Mouse (Mus musculus): ENCODE results near the gene Cks2. TPM values are rescaled to one million over a fixed set of nuclear protein-coding genes. Genes with fewer than 3 reads are reported as not detected.

Gene Cks2
- total RNA-seq, 1 experiment: 188 TPM

- Histone ChIP-seq H3K4me3 (ENCODE audit: insufficient read depth in 1 of 2, low read depth in 1 of 2, low read length in 2 of 2, poor library complexity in 1 of 2, severe bottlenecking in 1 of 2) (no peak overlapping the region), H3K27ac (ENCODE audit: insufficient read depth, low read depth, low read length, poor library complexity, severe bottlenecking) (no peak overlapping the region), H3K36me3 (ENCODE audit: control insufficient read depth, insufficient read depth, low read length, poor library complexity, severe bottlenecking) (no peaks in the 10 kb centered on the region), H3K4me1 (ENCODE audit: control insufficient read depth in 2 of 2, insufficient read depth in 2 of 2, low read length in 2 of 2, poor library complexity in 1 of 2) (peaks cover 2% of the 10 kb centered on the region in 2 experiments; a peak in 1 of 4 replicates), H3K9me3 (ENCODE audit: control insufficient read depth, insufficient read depth, low read depth, low read length) (no peaks in the 10 kb centered on the region), H3K9ac (ENCODE audit: insufficient read depth, low read depth, low read length, poor library complexity, severe bottlenecking) (no peak overlapping the region)
- DNase-seq (ENCODE audit: low read depth, low spot score): no peak
- in situ Hi-C loops (cut with MboI; ENCODE audit: low sequenced_read_pairs in 2 of 2, unreplicated experiment in 2 of 2): no loop called here
- no peak for TF ChIP-seq HCFC1 (IDR thresholded peaks at IDR 0.05; ENCODE audit: borderline replicate concordance, insufficient read depth, low read length)
- TF ChIP-seq MAFK (IDR thresholded peaks at IDR 0.05; ENCODE audit: insufficient read depth, low read depth, low read length): no peak
- no peak for TF ChIP-seq CHD2 (IDR thresholded peaks at IDR 0.05; ENCODE audit: low read depth, low read length)
- TF ChIP-seq ZC3H11A (IDR thresholded peaks at IDR 0.05; ENCODE audit: borderline replicate concordance, low read depth, low read length): no peak
- no peak for TF ChIP-seq ZNF384 (IDR thresholded peaks at IDR 0.05; ENCODE audit: low read depth, low read length)
Observed at GRCm38 (mm10) chr13:51638958-51639357, 6.1 kb upstream of the Cks2 start.

DNA sequence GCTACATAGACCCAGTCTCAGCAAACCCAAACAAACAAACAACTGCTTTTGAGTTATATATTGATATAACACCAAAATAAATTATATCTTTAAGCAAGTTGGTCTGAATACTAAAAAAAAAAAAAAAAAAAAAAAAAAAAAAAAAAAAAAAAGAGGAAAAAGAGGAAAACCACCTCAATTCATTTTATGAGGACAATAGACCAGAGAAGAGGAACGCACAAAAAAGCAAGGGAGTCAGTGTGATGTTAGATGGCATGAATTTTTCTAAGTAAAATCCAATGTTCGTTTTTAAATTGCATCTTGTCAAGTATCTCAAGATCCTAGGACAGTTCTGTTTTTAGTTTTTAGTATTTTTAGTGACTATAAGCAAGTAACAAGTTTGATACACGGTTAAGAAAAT, 3.6 kb upstream of the Cks2 start:
- DNase-seq (ENCODE audit: low read depth, low spot score): no peak
- no peak for TF ChIP-seq HCFC1 (IDR thresholded peaks at IDR 0.05; ENCODE audit: borderline replicate concordance, insufficient read depth, low read length)
- TF ChIP-seq ZNF384 (IDR thresholded peaks at IDR 0.05; ENCODE audit: low read depth, low read length): peak; percentile 72; the same call in 1 of the 2 replicates
- TF ChIP-seq CHD2 (IDR thresholded peaks at IDR 0.05; ENCODE audit: low read depth, low read length): no peak
- TF ChIP-seq ZC3H11A (IDR thresholded peaks at IDR 0.05; ENCODE audit: borderline replicate concordance, low read depth, low read length): no peak
- TF ChIP-seq MAFK (IDR thresholded peaks at IDR 0.05; ENCODE audit: insufficient read depth, low read depth, low read length): no peak
- Histone ChIP-seq H3K27ac (ENCODE audit: insufficient read depth, low read depth, low read length, poor library complexity, severe bottlenecking) (no peak overlapping the region), H3K4me3 (ENCODE audit: insufficient read depth in 1 of 2, low read depth in 1 of 2, low read length in 2 of 2, poor library complexity in 1 of 2, severe bottlenecking in 1 of 2) (no peak overlapping the region), H3K36me3 (ENCODE audit: control insufficient read depth, insufficient read depth, low read length, poor library complexity, severe bottlenecking) (no peaks in the 10 kb centered on the region), H3K4me1 (ENCODE audit: control insufficient read depth in 2 of 2, insufficient read depth in 2 of 2, low read length in 2 of 2, poor library complexity in 1 of 2) (peaks cover 2% of the 10 kb centered on the region in 2 experiments; a peak in 1 of 4 replicates), H3K9ac (ENCODE audit: insufficient read depth, low read depth, low read length, poor library complexity, severe bottlenecking) (no peak overlapping the region), H3K9me3 (ENCODE audit: control insufficient read depth, insufficient read depth, low read depth, low read length) (no peaks in the 10 kb centered on the region)
- in situ Hi-C loops (cut with MboI; ENCODE audit: low sequenced_read_pairs in 2 of 2, unreplicated experiment in 2 of 2): no loop called here

DNA sequence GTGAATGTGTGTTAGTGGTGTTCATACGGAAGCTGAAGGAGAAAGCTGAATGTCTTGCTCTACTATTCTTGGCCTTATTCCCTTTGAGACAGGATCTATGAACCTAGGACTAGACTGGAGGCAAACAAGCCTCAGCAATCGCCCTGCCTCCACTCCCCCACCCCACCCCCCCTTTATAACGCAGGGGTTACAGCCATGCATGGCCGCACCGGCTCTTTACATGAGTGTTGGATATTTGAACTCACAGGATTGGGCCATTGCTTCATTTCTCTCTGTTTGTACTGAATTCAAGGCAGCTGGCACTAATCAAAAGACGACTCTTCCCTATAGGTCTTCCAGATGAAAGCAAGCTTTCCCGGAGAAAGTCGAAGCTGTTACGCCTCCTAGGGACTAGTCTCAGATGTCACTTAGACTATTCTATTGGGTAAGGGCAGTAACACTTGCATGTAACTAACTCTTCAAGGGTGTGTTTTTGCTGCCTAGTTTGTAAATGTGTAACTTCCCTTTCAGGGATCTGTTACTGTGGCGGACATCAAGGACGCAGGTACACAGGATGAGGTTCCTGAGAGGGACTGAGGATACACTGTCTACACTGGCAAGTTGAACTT, 2.8 kb upstream of the Cks2 start:
- DNase-seq (ENCODE audit: low read depth, low spot score): no peak
- Histone ChIP-seq H3K9me3 (ENCODE audit: control insufficient read depth, insufficient read depth, low read depth, low read length) (no peaks in the 10 kb centered on the region), H3K36me3 (ENCODE audit: control insufficient read depth, insufficient read depth, low read length, poor library complexity, severe bottlenecking) (no peaks in the 10 kb centered on the region), H3K4me3 (ENCODE audit: insufficient read depth in 1 of 2, low read depth in 1 of 2, low read length in 2 of 2, poor library complexity in 1 of 2, severe bottlenecking in 1 of 2) (no peak overlapping the region), H3K9ac (ENCODE audit: insufficient read depth, low read depth, low read length, poor library complexity, severe bottlenecking) (no peak overlapping the region), H3K4me1 (ENCODE audit: control insufficient read depth in 2 of 2, insufficient read depth in 2 of 2, low read length in 2 of 2, poor library complexity in 1 of 2) (peaks cover 2% of the 10 kb centered on the region in 2 experiments; a peak in 1 of 4 replicates), H3K27ac (ENCODE audit: insufficient read depth, low read depth, low read length, poor library complexity, severe bottlenecking) (no peak overlapping the region)
- in situ Hi-C loops (cut with MboI; ENCODE audit: low sequenced_read_pairs in 2 of 2, unreplicated experiment in 2 of 2): no loop called here
- TF ChIP-seq HCFC1 (IDR thresholded peaks at IDR 0.05; ENCODE audit: borderline replicate concordance, insufficient read depth, low read length): no peak
- no peak for TF ChIP-seq CHD2 (IDR thresholded peaks at IDR 0.05; ENCODE audit: low read depth, low read length)
- no peak for TF ChIP-seq MAFK (IDR thresholded peaks at IDR 0.05; ENCODE audit: insufficient read depth, low read depth, low read length)
- TF ChIP-seq ZC3H11A (IDR thresholded peaks at IDR 0.05; ENCODE audit: borderline replicate concordance, low read depth, low read length): no peak
- TF ChIP-seq ZNF384 (IDR thresholded peaks at IDR 0.05; ENCODE audit: low read depth, low read length): no peak

DNA sequence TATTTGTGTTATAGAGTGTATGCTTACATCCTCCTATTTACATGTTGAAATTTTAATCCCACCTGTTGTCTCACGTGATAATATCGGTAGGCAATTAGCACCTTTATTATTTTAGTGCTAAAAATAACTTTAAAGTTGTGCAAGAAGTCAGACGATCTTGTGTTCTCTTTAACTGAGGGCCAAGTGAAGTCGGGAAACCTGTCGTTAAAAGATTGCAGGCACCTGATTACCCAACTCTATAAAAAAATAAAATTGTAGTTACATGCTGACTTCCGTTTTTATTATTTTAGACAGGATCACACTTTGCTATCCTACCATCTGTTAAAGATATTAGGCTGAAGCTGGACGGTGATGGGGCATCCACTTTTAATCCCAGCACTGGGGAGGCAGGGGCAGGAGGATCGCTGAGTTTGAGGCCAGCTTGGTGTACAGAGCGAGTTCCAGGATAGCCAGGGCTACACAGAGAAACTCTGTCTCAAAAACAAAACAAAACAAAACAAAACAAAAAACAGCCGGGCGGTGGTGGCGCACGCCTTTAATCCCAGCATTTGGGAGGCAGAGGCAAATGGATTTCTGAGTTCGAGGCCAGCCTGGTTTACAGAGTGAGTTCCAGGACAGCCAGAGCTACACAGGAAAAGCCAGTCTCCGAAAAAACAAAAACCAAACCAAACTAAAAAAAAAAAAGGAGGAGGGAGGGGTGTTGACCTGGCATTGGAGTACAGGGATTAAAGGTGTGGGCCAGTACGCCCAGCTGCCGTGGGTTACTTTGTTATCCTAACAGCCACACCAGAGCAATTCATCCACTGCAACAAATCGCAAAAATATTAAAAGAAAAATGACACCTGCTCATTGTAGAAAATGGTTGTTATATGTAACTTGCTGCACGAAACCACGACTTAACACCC, 856 bp upstream of the Cks2 start:
- H3K9ac ChIP-seq (ENCODE audit: insufficient read depth, low read depth, low read length, poor library complexity, severe bottlenecking): peak overlapping the region; percentile 67
- H3K4me1 ChIP-seq (ENCODE audit: control insufficient read depth in 2 of 2, insufficient read depth in 2 of 2, low read length in 2 of 2, poor library complexity in 1 of 2): peaks cover 2 to 8% of the 10 kb centered on the region in 2 experiments; a peak in 2 of 4 replicates
- peak overlapping the region; percentile 73 to 78 for H3K4me3 ChIP-seq (ENCODE audit: insufficient read depth in 1 of 2, low read depth in 1 of 2, low read length in 2 of 2, poor library complexity in 1 of 2, severe bottlenecking in 1 of 2)
- no peaks in the 10 kb centered on the region for H3K36me3 ChIP-seq (ENCODE audit: control insufficient read depth, insufficient read depth, low read length, poor library complexity, severe bottlenecking)
- in situ Hi-C loops (cut with MboI; ENCODE audit: low sequenced_read_pairs in 2 of 2, unreplicated experiment in 2 of 2): no loop called here
- DNase-seq (ENCODE audit: low read depth, low spot score): no peak
- TF ChIP-seq ZNF384 (IDR thresholded peaks at IDR 0.05; ENCODE audit: low read depth, low read length): 0 out of 2 replicates have a peak, but pooled peaks have one; percentile 29
- TF ChIP-seq MAFK (IDR thresholded peaks at IDR 0.05; ENCODE audit: insufficient read depth, low read depth, low read length): no peak
- TF ChIP-seq CHD2 (IDR thresholded peaks at IDR 0.05; ENCODE audit: low read depth, low read length): no peak
- 0 out of 2 replicates have a peak overlapping the region, but pooled peaks have one; percentile 54 for H3K27ac ChIP-seq (ENCODE audit: insufficient read depth, low read depth, low read length, poor library complexity, severe bottlenecking)
- no peaks in the 10 kb centered on the region for H3K9me3 ChIP-seq (ENCODE audit: control insufficient read depth, insufficient read depth, low read depth, low read length)
